Mouse (Mus musculus): ENCODE results near the gene Hist1h4h. TPM values are rescaled to one million over a fixed set of nuclear protein-coding genes. Genes with fewer than 3 reads are reported as not detected.
A peak's percentile ranks its signal among the peaks of the same experiment; 100 is the strongest.
"Not testable (repeated sequence)": the region's sequence is repeated elsewhere in the genome, so short reads cannot be mapped to it uniquely, and the experiment has no call there.

The Hist1h4h gene
- total RNA-seq, 2 experiments from 2014 or later: 930 to 1,063 TPM

GRCm38 (mm10) chr13:23534368-23535131, 3.7 kb downstream of the Hist1h4h start:
- DNase-seq: peak; percentile 47

- DNase-seq: peak; percentile 90
Observed at GRCm38 (mm10) chr13:23535137-23536075, 4.6 kb downstream of the Hist1h4h start, which contains the start of gene Hist1h3g. Gene Hist1h3g (plus strand): TSS chr13:23535422.

GRCm38 (mm10) chr13:23536076-23536822, 5.4 kb downstream of the Hist1h4h start:
- no peak for DNase-seq

- DNase-seq: no peak
Observed at GRCm38 (mm10) chr13:23537006-23537710, 6.3 kb downstream of the Hist1h4h start.

- DNase-seq: no peak
Observed at GRCm38 (mm10) chr13:23538249-23538648, 7.4 kb downstream of the Hist1h4h start.

- DNase-seq: not testable (repeated sequence)
Observed at GRCm38 (mm10) chr13:23539821-23540220, 9.0 kb downstream of the Hist1h4h start.

GRCm38 (mm10) chr13:23541497-23541896, 10.6 kb downstream of the Hist1h4h start:
- no peak for DNase-seq

GRCm38 (mm10) chr13:23542225-23542980, 11.6 kb downstream of the Hist1h4h start:
- DNase-seq: not testable (repeated sequence)

- DNase-seq: peak; percentile 77
Observed at GRCm38 (mm10) chr13:23542999-23543607, 12.3 kb downstream of the Hist1h4h start, which contains the start of gene Hist1h2bh. Gene Hist1h2bh (minus strand): TSS chr13:23543392.

GRCm38 (mm10) chr13:23543965-23544786, 13.3 kb downstream of the Hist1h4h start, which contains the start of gene Hist1h3f:
Gene Hist1h3f (plus strand): TSS chr13:23544052.
- peak; percentile 78 for DNase-seq

GRCm38 (mm10) chr13:23544787-23545120, 13.9 kb downstream of the Hist1h4h start:
- DNase-seq: not testable (repeated sequence)

GRCm38 (mm10) chr13:23546694-23547093, 15.8 kb downstream of the Hist1h4h start:
- no peak for DNase-seq

GRCm38 (mm10) chr13:23550761-23551145, 19.9 kb downstream of the Hist1h4h start:
- no peak for DNase-seq

GRCm38 (mm10) chr13:23551146-23551834, 20.4 kb downstream of the Hist1h4h start, which contains the start of gene Hist1h4f:
Gene Hist1h4f (minus strand): TSS chr13:23551648.
- DNase-seq: peak; percentile 91

GRCm38 (mm10) chr13:23551931-23552914, 21.4 kb downstream of the Hist1h4h start:
- DNase-seq: no peak

GRCm38 (mm10) chr13:23552962-23553361, 22.1 kb downstream of the Hist1h4h start, which contains the start of gene Hist1h1d:
Gene Hist1h1d (plus strand): TSS chr13:23553262.
- no peak for DNase-seq

GRCm38 (mm10) chr13:23554393-23554792, 23.5 kb downstream of the Hist1h4h start:
- no peak for DNase-seq
